Mouse (Mus musculus): ENCODE data around the gene Iqcn.

DNA sequence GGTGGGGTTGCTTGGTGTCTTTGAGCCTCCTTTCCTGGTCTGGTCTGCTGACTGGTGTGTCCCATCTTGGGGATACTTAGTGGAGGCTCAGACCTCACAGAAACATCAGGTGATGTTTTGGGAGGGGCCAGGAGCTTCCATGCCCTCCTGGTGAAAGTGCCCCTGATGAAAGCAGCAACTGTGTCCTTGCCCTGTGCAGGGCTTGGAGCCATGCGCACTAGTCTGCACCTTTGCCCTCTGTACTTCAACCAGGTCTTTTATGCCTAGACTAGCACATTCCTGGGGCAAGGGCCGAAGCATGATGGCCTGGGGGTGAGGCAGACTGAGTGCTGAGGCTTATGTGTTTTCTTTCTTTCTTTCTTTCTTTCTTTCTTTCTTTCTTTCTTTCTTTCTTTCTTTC is 37.7 kb upstream of the Iqcn start:
- TF ChIP-seq CTCF (IDR thresholded peaks at IDR 0.05; ENCODE audit: low read depth) (no peak), EP300 (IDR thresholded peaks at IDR 0.05; ENCODE audit: low read depth) (no peak)
